Mouse (Mus musculus): Measurements from ENCODE around the gene Slfn8.
A peak's percentile ranks its signal among the peaks of the same experiment; 100 is the strongest.
"Not testable (repeated sequence)": the region's sequence is repeated elsewhere in the genome, so short reads cannot be mapped to it uniquely, and the experiment has no call there.

The Slfn8 gene

DNA sequence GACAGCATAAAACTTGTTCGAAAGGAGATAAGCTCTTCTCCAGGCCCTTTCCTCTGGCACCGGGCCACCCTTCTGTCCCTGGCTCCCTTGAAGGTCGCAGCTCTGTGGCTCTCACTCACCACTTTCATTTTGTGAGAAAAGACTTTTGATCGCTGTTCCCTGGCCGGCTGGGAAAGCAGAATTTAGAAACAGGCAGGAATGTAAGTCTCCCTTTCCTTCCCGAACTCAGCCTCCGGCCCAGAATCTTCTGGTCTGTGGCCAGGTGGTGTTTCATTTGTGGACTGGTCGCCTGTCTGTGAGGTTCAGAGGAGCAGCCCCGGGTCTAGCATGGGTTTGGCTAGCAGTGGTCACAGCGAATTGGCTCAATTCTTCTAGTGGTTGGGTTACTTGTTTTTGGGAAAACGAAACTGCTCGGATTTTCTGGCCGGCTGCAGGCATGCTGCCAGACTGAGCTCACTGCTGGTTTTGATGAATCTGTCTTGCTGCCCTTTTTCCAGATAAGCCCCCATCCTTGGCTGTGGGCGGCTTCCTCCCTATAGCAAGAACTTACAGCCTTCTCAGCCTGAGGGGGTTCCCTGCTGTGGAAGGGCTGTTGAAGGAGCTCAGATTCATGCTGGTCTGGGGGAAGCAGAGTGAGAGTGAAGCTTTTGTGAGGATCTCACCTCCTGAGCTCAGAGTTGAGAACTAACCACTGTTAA is 29.0 kb downstream of the Slfn8 start, which contains the start of gene Slfn9:
TSS of gene Slfn9 (minus strand) at position 362 of the 698 bp plus-strand sequence.
- no peak for DNase-seq (ENCODE audit: low spot score in 2 of 2)

DNA sequence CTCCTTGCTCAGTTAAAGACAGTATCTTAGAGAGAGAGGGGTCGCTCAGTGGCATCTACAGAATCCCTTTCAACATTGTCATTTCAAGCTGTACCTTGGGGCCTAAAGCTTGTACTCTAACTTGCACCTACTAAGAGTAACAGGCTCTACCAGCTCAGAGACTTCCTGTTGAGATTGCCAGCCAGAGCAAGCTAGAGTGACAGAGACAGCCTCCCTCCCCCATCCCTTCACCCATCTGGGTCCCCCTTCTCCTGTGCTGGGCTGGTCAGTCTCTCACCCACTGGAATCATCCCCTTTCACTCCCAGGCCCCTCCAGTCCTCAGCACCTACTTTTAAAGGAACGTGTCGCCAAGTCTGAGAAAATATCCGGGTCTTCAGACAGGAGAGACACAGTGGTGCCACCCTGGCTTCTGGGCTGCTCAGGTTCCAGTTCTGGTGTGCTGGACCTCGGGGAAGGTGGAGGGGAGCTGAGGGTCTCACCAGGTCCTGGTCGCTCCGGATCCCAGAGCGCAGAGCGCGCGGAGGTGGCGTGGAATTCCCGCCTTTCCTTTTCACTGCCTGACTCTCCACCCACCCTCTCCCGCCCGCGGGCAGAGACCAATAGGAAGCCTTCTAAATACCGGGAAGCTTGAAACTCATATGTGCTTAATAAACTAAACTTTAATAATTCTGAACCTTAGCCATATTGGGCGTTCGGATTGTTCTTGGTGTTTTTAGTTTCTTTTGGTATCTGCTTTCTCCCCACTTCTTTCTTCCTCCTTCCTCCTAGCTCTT is 29.8 kb downstream of the Slfn8 start:
- not testable (repeated sequence) for DNase-seq (ENCODE audit: low spot score in 2 of 2)

DNA sequence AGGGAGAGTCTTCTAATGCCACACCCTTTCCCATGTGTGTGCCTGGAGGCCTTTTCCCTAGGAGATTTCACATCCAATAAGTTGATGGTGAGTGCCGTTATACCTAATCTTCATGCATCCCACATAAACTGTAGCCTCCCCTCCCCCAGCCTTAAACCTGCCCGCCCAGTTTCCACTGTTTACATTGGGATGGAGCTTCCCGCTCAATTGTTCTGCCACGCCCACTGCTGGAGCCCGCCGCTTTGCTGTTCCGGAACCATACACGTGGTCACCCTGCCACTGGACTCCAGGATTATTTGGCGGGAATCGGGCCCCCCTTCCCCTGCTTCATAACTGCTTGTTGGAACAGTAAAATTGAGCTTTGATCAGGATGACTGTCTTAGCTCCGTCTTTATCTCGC is 31.3 kb downstream of the Slfn8 start:
- no peak for DNase-seq (ENCODE audit: low spot score in 2 of 2)

DNA sequence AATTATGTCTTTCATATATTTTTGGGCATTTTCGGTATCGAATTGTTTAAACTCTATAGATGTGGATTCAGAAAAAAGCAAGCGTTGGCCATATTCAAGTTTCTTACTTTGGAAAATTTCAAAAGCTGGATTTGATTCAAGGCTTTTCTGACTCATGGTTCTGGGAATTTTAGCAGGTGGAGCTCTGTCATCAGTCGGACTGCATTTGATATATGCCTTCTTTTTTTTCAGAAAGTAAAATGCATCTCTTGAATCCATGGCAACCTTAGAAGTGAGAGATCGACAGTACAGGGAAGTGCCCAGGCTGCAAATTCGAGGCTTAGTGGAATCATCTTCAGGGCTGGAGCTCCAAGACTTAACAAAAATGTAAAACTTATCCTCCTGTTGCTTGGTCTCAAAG is 33.0 kb downstream of the Slfn8 start:
- no peak for DNase-seq (ENCODE audit: low spot score in 2 of 2)

DNA sequence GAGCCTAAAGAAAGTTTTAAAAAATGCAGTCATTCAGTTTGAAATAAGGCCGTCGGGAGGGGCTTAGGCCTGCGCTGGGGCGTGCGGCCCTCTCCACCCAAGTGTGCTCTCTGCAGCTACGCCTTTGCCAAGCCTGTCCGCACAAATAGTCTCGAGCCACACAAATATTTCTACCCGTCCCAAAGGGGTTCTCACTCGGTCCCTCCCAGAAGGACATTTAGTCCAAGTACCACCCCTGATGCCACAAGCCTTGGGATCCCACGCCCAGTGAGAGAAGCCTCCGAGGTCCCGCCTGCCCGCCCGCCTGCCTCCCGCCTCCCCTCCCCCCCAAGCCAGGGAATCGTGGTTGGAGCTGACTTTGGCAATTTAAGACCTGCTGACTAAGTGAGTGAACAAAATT is 37.4 kb downstream of the Slfn8 start:
- no peak for DNase-seq (ENCODE audit: low spot score in 2 of 2)

DNA sequence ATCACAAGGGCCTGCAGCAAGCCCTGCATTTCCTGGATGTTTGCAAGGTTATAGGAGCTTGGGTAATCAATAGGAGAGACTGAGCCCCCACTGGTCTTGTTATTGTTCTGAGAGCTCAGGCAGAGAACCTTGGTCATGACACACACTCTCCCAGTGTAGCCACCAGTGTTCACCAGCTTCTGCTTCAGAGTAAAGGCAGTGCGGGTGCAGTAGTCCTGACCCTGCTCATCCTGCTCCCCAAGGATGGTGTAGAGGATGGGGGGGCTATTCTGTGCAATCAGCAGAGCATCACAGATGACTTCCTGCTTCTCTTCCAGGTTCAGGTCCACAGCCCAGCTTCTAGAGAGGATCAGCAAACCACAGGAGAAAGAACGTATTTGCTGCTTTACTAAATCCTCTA is 38.2 kb downstream of the Slfn8 start:
- DNase-seq (ENCODE audit: low spot score in 2 of 2), result not testable (repeated sequence)

DNA sequence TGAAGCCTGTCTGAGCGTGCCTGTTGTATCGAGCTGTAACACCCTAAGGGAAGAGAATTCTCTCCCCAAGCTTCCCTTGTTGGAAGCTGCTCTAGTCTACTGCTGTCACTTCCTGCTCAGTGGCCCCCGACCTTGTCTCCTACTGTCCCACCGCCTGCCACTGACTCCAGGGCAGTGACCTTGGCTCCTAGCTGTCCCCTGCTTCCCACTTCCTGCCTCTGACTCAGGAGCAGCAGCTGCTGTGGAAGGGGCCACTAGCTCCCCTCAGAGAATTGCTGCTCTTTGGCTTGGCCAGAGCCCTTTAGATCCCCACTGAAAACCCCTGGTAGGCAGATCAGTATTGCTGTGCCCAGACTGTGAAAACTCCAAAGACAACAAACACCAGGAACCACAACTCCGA is 46.7 kb downstream of the Slfn8 start:
- no peak for DNase-seq (ENCODE audit: low spot score in 2 of 2)

DNA sequence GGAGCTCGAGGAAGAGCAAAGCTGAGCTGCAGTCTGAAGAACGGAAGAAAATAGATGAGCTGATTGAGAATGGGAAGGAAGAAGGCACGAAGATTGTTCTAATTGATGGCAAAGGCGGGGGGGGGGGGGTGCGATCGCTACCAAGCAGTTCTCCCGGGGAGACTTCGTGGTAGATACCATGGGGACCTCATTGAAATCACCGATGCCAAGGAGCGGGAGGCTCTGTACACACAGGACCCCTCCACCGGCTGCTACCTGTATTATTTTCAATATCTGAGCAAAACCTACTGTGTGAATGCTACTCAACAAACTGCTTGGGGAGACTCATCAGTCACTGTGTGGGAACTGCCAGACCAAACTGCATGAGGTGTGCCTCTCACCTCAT is 49.0 kb downstream of the Slfn8 start:
- no peak for DNase-seq (ENCODE audit: low spot score in 2 of 2)

DNA sequence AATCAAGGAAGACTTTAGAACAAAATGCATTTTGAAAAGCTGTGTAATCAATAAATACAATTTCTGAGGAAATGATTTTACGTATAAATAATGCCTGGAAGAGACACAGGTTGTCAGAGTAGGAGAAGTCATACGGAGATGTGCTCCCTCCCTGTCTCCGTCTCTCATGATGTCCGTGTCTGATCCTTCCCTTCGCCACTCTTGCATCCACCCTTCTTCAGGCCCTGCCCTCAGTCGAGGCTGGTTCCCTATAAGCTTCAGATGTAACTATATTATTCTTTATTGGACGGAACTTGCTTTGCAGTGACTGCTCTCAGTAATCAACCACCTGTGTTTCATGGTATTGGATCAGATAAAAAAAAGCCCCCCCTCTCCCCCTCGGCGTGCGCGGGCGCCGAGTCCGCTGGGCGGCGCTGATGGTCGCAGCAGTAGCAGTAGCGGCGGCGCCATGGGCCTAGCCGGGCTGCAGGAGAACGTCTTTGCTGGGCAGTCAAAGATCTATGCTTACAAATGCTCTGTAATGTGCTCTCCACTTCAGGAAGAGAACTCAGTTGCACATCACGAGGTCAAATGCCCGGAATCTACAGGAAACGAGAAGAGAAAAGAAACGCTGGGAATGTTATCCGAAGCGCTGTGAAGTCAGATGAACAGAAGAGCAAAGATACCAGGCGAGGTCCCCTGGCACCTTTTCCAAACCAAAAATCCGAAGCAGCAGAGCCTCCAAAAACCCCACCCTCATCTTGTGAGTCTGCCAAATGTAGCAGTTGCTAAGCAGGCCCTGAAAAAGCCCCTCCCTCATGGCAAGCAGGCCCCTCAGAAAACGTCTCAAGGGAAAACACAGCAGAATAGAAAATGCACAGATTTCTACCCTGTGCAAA is 49.7 kb downstream of the Slfn8 start:
- DNase-seq (ENCODE audit: low spot score in 2 of 2), result peak in 1 of 2 experiments; percentile 10

DNA sequence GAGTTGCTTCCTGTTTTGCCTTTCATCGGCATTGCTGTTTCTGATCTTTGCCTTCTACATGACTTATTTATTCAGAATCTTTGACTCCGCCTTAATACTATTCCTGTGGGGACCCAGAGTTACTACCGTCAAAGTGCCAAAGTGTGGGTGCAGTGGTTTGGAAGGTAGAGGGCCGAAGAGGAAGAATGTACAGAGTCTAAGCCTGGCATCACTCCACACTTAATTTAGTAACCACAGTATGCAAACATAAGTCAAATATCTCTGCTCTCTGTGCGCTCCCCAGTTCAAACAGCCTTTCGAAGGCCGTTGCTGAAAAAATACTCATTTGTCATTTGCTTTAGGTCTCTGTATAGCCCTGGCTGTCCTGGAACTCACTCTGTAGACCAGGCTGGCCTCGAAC is 58.4 kb downstream of the Slfn8 start:
- no peak for DNase-seq (ENCODE audit: low spot score in 2 of 2)

DNA sequence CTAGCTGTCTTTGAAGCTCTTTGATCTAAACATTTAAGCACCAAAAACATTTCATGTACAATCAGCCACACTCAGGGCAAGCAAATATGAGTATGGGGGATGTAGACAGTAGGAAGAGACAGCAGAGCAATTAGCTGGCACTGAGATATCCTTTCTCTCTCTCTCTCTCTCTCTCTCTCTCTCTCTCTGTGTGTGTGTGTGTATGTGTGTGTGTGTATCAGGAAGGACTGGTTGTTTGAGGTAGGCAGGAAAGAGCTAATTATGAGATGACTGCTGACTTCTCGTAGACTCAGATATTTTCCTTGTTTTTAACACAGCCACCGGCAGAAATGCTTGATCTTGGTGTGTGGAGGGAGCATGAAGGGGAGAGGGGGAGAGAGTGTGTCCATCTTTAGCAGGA is 58.9 kb downstream of the Slfn8 start:
- DNase-seq (ENCODE audit: low spot score in 2 of 2), result no peak

DNA sequence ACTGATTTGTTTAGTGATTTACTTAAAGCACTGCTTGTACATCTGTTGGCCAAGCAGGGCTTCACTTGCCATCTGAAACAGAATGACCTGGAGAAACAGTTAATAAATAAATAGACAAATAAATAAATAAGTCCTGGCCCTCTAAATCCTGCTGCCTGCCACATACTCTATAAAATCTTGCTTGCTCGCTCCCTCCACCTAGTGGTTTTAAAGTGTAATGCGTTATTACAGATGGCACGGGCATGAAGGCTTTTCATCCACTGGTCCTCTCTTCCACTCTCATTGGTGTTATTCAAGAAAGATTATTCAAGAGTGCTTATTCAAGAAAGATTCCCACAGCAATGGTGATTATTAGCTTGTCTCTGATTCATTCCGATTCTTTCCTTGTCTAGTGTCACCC is 61.0 kb downstream of the Slfn8 start:
- DNase-seq (ENCODE audit: low spot score in 2 of 2), result peak in 1 of 2 experiments; percentile 11

DNA sequence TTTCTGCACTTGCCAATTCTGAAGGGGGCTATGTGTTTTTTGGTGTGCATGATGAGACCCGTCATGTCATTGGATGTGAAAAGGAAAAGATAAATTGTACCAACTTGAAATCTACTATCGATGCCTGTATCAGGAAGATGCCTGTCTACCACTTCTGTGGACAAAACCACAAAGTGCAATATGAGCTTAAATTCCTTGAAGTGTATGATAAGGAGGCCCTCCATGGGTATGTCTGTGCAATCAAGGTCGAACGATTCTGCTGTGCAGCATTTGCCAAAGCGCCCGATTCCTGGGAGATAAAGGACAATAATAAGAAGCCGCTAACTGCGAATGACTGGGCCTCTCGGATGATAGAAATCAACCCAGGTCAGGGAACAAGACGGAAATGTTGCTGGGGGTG is 63.7 kb downstream of the Slfn8 start:
- no peak for DNase-seq (ENCODE audit: low spot score in 2 of 2)

DNA sequence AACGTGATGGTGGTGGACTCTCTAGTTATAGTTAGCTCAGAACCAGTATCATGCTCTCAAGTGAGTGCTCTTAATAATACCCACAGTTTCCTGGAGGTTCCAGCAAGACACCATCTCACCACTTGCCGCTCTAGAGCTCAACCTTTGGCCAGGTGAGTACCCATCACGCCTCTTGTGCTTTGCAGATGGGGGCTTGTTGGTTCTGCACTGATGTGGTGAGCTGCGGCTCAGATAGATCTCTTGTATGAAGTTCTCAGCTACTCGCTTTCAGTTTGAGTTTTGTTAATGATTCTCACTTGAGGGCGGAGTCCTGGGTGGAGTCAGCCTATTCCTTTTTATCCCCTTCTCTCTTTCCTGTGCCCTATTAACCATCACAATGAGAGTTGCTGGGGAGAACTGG is 66.0 kb downstream of the Slfn8 start:
- DNase-seq (ENCODE audit: low spot score in 2 of 2), result no peak

DNA sequence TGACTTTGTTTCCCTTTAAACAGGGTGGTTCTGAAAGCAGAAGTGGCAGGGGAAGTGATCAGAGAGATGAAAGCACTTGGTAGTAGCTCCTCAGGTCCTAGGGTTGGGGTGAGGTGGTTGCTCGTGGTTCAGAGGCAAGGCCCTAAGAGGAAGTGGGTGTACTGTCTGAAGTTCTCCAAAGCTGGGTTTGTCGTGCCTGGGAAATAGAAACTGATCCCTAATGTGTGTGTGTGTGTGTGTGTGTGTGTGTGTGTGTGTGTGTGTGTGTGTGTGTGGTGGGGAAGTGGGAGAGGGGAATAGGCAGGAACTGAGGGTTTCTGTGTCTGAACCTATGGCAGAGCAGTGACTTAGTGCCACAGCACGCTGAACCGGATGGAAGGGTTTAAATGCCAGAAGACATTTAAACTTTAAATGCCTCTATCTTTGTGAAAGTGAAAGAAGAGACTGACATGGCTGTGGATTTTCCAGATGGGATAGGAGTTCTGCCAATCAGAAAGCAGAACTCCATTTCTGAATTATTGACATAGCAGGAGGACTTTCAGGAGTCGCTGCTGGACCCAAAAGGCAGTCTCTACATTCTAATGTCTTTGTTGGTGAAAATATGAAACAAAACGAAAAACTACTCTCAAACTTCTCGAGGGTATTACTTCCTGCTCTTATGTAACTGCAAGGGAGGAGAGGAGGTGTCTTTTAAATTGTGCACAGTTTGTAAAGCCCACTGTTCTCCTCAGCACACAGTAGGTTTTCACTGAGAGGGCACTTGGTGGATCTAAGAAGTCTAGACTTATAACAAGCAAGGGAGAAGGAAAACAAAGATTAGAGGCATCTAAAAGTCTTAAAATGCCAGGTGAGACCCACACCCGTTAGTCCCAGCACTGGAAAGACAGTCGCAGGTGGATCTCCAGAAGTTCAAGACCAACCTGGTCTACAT is 67.7 kb downstream of the Slfn8 start:
- peak; percentile 11 to 25 for DNase-seq (ENCODE audit: low spot score in 2 of 2)

All from spleen, postnatal 14 days (tissue).